Mouse (Mus musculus): Measurements from ENCODE around the gene Ugt1a6a. TPM values are rescaled to one million over a fixed set of nuclear protein-coding genes. Genes with fewer than 3 reads are reported as not detected.

Ugt1a6a gene
- polyA plus RNA-seq, 1 experiment from 2014 or later, result 2.5 TPM

DNA sequence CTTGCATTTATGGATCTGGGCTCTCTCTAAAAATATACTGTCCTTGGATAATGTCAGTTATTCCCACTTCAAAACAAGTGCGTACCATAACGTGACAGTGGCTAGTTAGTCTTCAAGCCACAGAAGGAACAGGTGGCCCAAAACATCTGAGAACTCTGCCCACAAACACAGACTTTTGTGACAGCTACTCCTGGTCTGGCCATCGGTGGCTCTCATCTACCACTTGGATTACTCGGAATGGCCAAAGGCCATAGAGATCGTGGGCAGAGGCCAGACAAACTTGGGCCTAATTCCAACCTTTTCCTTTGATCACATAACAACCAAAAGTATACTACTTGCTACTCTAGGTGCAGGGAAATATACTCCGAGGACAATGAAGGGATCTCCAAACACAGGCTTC lies 133.5 kb downstream of the Ugt1a6a start:
- ATAC-seq, result no peak
- peaks cover 76% of the 10 kb centered on the region for H3K36me3 ChIP-seq (ENCODE audit: control insufficient read depth, insufficient read depth, low read length)
- no peaks in the 10 kb centered on the region for H3K27me3 ChIP-seq (ENCODE audit: control insufficient read depth, insufficient read depth, low read depth, low read length)
- H3K27ac ChIP-seq (ENCODE audit: low read length), result no peak overlapping the region
- H3K4me2 ChIP-seq (ENCODE audit: low read length), result no peak overlapping the region
- H3K4me1 ChIP-seq (ENCODE audit: control insufficient read depth, insufficient read depth, low read length), result no peaks in the 10 kb centered on the region
- 86% methylated on average over 6 of the region's 6 CpGs for WGBS
- no peak overlapping the region for H3K4me3 ChIP-seq (ENCODE audit: low read depth, low read length)
- no peaks in the 10 kb centered on the region for H3K9me3 ChIP-seq (replicated peaks; ENCODE audit: control insufficient read depth, low read length, poor library complexity, severe bottlenecking)
- no peak overlapping the region for H3K9ac ChIP-seq (ENCODE audit: low read depth, low read length)

Other genes with a start within 250 kb of the Ugt1a6a start
- gene Usp40, start 126.3 kb upstream of the Ugt1a6a start, polyA plus RNA-seq (2015; fragmentation: Nextera tagmentation; extraction: Ambion mirVana), result 20.8 and 22.7 TPM in 2 replicates
- gene Ugt1a10, start 79.4 kb upstream of the Ugt1a6a start, polyA plus RNA-seq (2015; fragmentation: Nextera tagmentation; extraction: Ambion mirVana), result not detected in 2 replicates
- gene Ugt1a9, start 64.0 kb upstream of the Ugt1a6a start, polyA plus RNA-seq (2015; fragmentation: Nextera tagmentation; extraction: Ambion mirVana), result not detected in 2 replicates
- gene Ugt1a8, start 47.0 kb upstream of the Ugt1a6a start, polyA plus RNA-seq (2015; fragmentation: Nextera tagmentation; extraction: Ambion mirVana), result not detected in 2 replicates
- gene Ugt1a7c, start 39.7 kb upstream of the Ugt1a6a start, polyA plus RNA-seq (2015; fragmentation: Nextera tagmentation; extraction: Ambion mirVana), result 0.94 and 1.1 TPM in 2 replicates
- gene Ugt1a6b, start 31.6 kb upstream of the Ugt1a6a start, polyA plus RNA-seq (2015; fragmentation: Nextera tagmentation; extraction: Ambion mirVana), result 0.50 and 0.60 TPM in 2 replicates
- gene Ugt1a5, start 31.2 kb downstream of the Ugt1a6a start, polyA plus RNA-seq (2015; fragmentation: Nextera tagmentation; extraction: Ambion mirVana), result not detected in 2 replicates
- not detected in 2 replicates for gene Ugt1a2, start 65.8 kb downstream of the Ugt1a6a start, polyA plus RNA-seq (2015; fragmentation: Nextera tagmentation; extraction: Ambion mirVana)
- gene Dnajb3, start 71.0 kb downstream of the Ugt1a6a start, polyA plus RNA-seq (2015; fragmentation: Nextera tagmentation; extraction: Ambion mirVana), result 12.8 and 13.1 TPM in 2 replicates
- gene Ugt1a1, start 77.2 kb downstream of the Ugt1a6a start, polyA plus RNA-seq (2015; fragmentation: Nextera tagmentation; extraction: Ambion mirVana), result not detected in 2 replicates
- 0.75 and 0.92 TPM in 2 replicates for gene Mroh2a, start 92.2 kb downstream of the Ugt1a6a start, polyA plus RNA-seq (2015; fragmentation: Nextera tagmentation; extraction: Ambion mirVana)
- gene Hjurp, start 142.8 kb downstream of the Ugt1a6a start, polyA plus RNA-seq (2015; fragmentation: Nextera tagmentation; extraction: Ambion mirVana), result 77.3 and 87.0 TPM in 2 replicates
- 0.11 and 0.17 TPM in 2 replicates for gene Trpm8, start 142.9 kb downstream of the Ugt1a6a start, polyA plus RNA-seq (2015; fragmentation: Nextera tagmentation; extraction: Ambion mirVana)

All from midbrain, embryonic 16.5 days (tissue).